Mouse (Mus musculus) adrenal gland (tissue): Measurements from ENCODE around the gene Myo1f.

Experiments
- intact Hi-C: fragments of 180-260 bp; cut with DNase I; formaldehyde crosslinking; loops from one replicate; pipeline ENCODE4 v1.15.1; 2025

The Myo1f gene

GRCm38 (mm10) chr17:33645073-33645472, 89.6 kb downstream of the Myo1f start:
- intact Hi-C loops: no loop called here

- intact Hi-C loops: no loop called here
These were observed 94.4 kb downstream of the Myo1f start for GRCm38 (mm10) chr17:33649781-33650475.
